Mouse (Mus musculus) midbrain, postnatal 0 days (tissue): ENCODE data around the gene Arl16. TPM values are rescaled to one million over a fixed set of nuclear protein-coding genes. Genes with fewer than 3 reads are reported as not detected.

Experiments
- ATAC-seq: fragments of 200-750 bp; cut with Nextera tagmentation; 2 replicates; pipeline ENCODE4 v1.8.0; 2017; ENCODE audit warnings: moderate number of reproducible peaks, mild to moderate bottlenecking, moderate TSS enrichment, moderate library complexity; ENCODE audit not compliant: low FRiP score
- DNase-seq: peaks from one replicate; pipeline ENCODE4 v3.0.0-alpha.2; 2015; ENCODE audit warnings: low spot score
- H3K27ac ChIP-seq: fragments of 300-500 bp; sonication (generic); 2 replicates; pipeline ENCODE4 v1.5.1; 2014; ENCODE audit warnings: low read depth, mild to moderate bottlenecking, low read length, mixed read lengths
- H3K27me3 ChIP-seq: fragments of 300-500 bp; sonication (generic); 2 replicates; pipeline ENCODE4 v1.6.1; 2014; ENCODE audit warnings: low read length, control low read depth, mixed read lengths; ENCODE audit not compliant: insufficient read depth
- H3K36me3 ChIP-seq: fragments of 300-500 bp; sonication (generic); 2 replicates; pipeline ENCODE4 v1.6.1; 2014; ENCODE audit warnings: low read length, control low read depth, mixed read lengths; ENCODE audit not compliant: insufficient read depth
- H3K4me1 ChIP-seq: fragments of 300-500 bp; sonication (generic); 2 replicates; pipeline ENCODE4 v1.6.1; 2014; ENCODE audit warnings: mild to moderate bottlenecking, control low read depth, antibody characterized with exemption, low read length, mixed read lengths; ENCODE audit not compliant: insufficient read depth
- H3K4me2 ChIP-seq: fragments of 300-500 bp; sonication (generic); 2 replicates; pipeline ENCODE4 v1.6.1; 2014; ENCODE audit warnings: low read depth, mild to moderate bottlenecking, low read length, mixed read lengths; ENCODE audit not compliant: poor library complexity, severe bottlenecking
- H3K4me3 ChIP-seq: fragments of 300-500 bp; sonication (generic); 2 replicates; pipeline ENCODE4 v1.5.1; 2014; ENCODE audit warnings: low read depth, mild to moderate bottlenecking, low read length, moderate library complexity
- H3K9ac ChIP-seq: fragments of 300-500 bp; sonication (generic); replicated peaks from 2 replicates; pipeline ENCODE4 v1.6.1; 2014; ENCODE audit warnings: mild to moderate bottlenecking, low read length, moderate library complexity, mixed read lengths; ENCODE audit not compliant: poor library complexity, severe bottlenecking
- H3K9me3 ChIP-seq: fragments of 300-500 bp; sonication (generic); 2 replicates; pipeline ENCODE4 v1.6.1; 2016; ENCODE audit warnings: low read length, control low read depth
- CTCF ChIP-seq: IDR thresholded peaks from 2 replicates; pipeline ENCODE4 v1.5.1; 2016; ENCODE audit warnings: antibody characterized with exemption, mild to moderate bottlenecking
- WGBS: fragments of 180-500 bp; shearing (Covaris S2); extraction: QIAGEN DNeasy Blood & Tissue Kit; methylation state at CpG from one replicate; pipeline ENCODE4 v1.1.7; 2014; 5-methylcytosine and 5-hydroxymethylcytosine counted together
- polyA plus RNA-seq: library from polyadenylated mRNA; unstranded; fragments of >200 nt; fragmentation: Nextera tagmentation; extraction: Ambion mirVana; gene quantifications from 2 replicates; pipeline ENCODE4 v1.2.1, GENCODE M21; 2015
- total RNA-seq: library from RNA; depleted of rRNA; stranded (reverse); fragments of >200 nt; gene quantifications from 2 replicates; pipeline ENCODE4 v1.2.3, GENCODE M21; 2014

Gene Arl16
- total and polyA plus RNA-seq, 2 experiments from 2014 or later: 65.7 to 72.6 TPM

DNA sequence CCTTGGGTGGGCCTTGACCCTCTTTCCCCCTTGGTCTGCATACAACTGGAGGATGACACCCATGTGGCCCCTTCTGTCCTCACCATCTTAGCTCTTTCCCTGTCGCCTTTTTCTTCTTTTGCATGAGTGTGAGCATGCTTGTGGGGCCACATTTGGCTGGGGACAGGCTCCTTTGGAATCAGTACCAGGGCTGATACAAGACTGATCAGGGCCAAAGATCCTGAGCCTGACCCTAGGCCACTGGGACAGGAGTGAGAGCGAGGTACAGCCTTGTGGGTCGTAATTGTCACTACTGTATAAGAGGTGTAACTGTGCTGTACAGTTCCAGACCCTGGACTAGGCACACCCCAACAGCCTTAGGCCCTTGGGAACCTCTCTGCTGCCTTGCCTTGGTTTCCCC is 26.5 kb upstream of the Arl16 start:
- H3K9me3 ChIP-seq: no peaks in the 10 kb centered on the region
- TF ChIP-seq CTCF: no peak
- 93% methylated on average over 3 of the region's 3 CpGs for WGBS
- H3K27ac ChIP-seq: no peak overlapping the region
- no peak overlapping the region for H3K4me3 ChIP-seq
- no peak for ATAC-seq
- H3K4me1 ChIP-seq: peaks cover 18% of the 10 kb centered on the region
- H3K4me2 ChIP-seq: no peak overlapping the region
- H3K9ac ChIP-seq: 0 out of 2 replicates have a peak overlapping the region, but pooled peaks have one; percentile 24
- DNase-seq: no peak
- H3K27me3 ChIP-seq: no peaks in the 10 kb centered on the region
- H3K36me3 ChIP-seq: peaks cover 38% of the 10 kb centered on the region

- H3K4me3 ChIP-seq: peak overlapping the region; percentile 66
- H3K9me3 ChIP-seq: no peaks in the 10 kb centered on the region
- no peaks in the 10 kb centered on the region for H3K27me3 ChIP-seq
- 45% methylated on average over 3 of the region's 3 CpGs for WGBS
- ATAC-seq: no peak
- no peak for DNase-seq
- peak overlapping the region; percentile 74 for H3K4me2 ChIP-seq
- H3K4me1 ChIP-seq: peaks cover 18% of the 10 kb centered on the region
- H3K36me3 ChIP-seq: peaks cover 38% of the 10 kb centered on the region
- TF ChIP-seq CTCF: no peak
- no peak overlapping the region for H3K27ac ChIP-seq
- peak overlapping the region; percentile 46; the same call in 1 of the 2 replicates for H3K9ac ChIP-seq
These were observed 25.9 kb upstream of the Arl16 start for GRCm38 (mm10) chr11:120493351-120493750.

DNA sequence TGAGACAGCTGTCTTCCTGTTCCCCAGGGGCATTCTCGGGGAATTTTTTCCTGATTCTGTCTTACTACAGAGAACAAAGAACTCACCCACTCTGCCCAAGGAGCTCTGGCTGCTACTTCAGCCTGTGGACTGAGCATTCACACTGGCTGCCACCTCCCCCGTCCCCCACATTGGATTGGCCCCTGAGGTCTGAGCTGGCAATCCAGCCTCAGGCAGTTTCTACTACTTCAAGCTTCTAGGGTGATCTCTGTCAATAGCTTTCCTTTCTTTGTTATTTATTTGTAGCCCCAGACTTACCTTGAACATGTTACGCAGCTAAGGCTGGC is 25.4 kb upstream of the Arl16 start:
- 17% methylated on average over 3 of the region's 3 CpGs for WGBS
- DNase-seq (no peak), ATAC-seq (no peak)

GRCm38 (mm10) chr11:120492024-120492877 is 24.8 kb upstream of the Arl16 start:
- TF ChIP-seq CTCF: peak; percentile 47
- peak overlapping the region; percentile 66 for H3K4me3 ChIP-seq

More for the DNA sequence above, 25.4 kb upstream of the Arl16 start:
- Histone ChIP-seq H3K4me2 (peak overlapping the region; percentile 74), H3K4me3 (peak overlapping the region; percentile 66), H3K9me3 (no peaks in the 10 kb centered on the region), H3K36me3 (peaks cover 38% of the 10 kb centered on the region), H3K27me3 (no peaks in the 10 kb centered on the region), H3K9ac (peak overlapping the region; percentile 46; the same call in 1 of the 2 replicates), H3K4me1 (peaks cover 18% of the 10 kb centered on the region), H3K27ac (no peak overlapping the region)
- no peak for TF ChIP-seq CTCF

GRCm38 (mm10) chr11:120491317-120492023 is 24.1 kb upstream of the Arl16 start, which contains the start of gene Slc25a10:
TSS of gene Slc25a10 (plus strand) at chr11:120491840.
- Histone ChIP-seq H3K27me3 (no peaks in the 10 kb centered on the region), H3K36me3 (peaks cover 34% of the 10 kb centered on the region), H3K9me3 (no peaks in the 10 kb centered on the region), H3K27ac (peak within 1 kb of the TSS; percentile 55), H3K4me1 (peaks cover 18% of the 10 kb centered on the region), H3K4me2 (peak within 1 kb of the TSS; percentile 74), H3K9ac (peak within 1 kb of the TSS; percentile 64), H3K4me3 (peak within 1 kb of the TSS; percentile 66)
- ATAC-seq: peak; percentile 86
- under 1% methylated on average over 35 of the region's 35 CpGs for WGBS
- TF ChIP-seq CTCF: no peak
- peak; percentile 94 for DNase-seq

More at GRCm38 (mm10) chr11:120492024-120492877, 24.8 kb upstream of the Arl16 start:
- under 1% methylated on average over 48 of the region's 48 CpGs for WGBS
- peak; percentile 31 for ATAC-seq
- no peaks in the 10 kb centered on the region for H3K9me3 ChIP-seq
- peak; percentile 54 for DNase-seq
- H3K27me3 ChIP-seq: no peaks in the 10 kb centered on the region
- H3K4me1 ChIP-seq: peaks cover 18% of the 10 kb centered on the region
- H3K9ac ChIP-seq: peak overlapping the region; percentile 64
- peak overlapping the region; percentile 74 for H3K4me2 ChIP-seq
- H3K36me3 ChIP-seq: peaks cover 37% of the 10 kb centered on the region
- peak overlapping the region; percentile 55 for H3K27ac ChIP-seq
